ENCODE assay signal across 7 mouse cellular contexts in genomic region chr16:23981925-23982851, GRCm38 (mm10). TPM values are rescaled to one million over a fixed set of nuclear protein-coding genes. Genes with fewer than 3 reads are reported as not detected.
A peak's percentile ranks its signal among the peaks of the same experiment; 100 is the strongest.
DNase-seq lines count a peak whose midpoint lies in the region; ATAC-seq and TF ChIP-seq lines count a peak whose summit lies in the region.

No protein-coding gene starts in this region.

- no peaks in the 10 kb centered on the region for H3K79me2 ChIP-seq in heart, adult 2 months (replicated peaks; ENCODE audit: control insufficient read depth, insufficient read depth, low read length)

- TF ChIP-seq POLR2A in heart, adult 2 months (IDR thresholded peaks at IDR 0.05; ENCODE audit: insufficient read depth, low read depth, low read length), result no peak

- peak overlapping the region; percentile 88 for H3K4me2 ChIP-seq in embryonic facial prominence, embryonic 12.5 days (replicated peaks)
- H3K4me2 ChIP-seq in limb, embryonic 13.5 days (replicated peaks), result peak overlapping the region; percentile 95
- H3K4me2 ChIP-seq in midbrain, embryonic 14.5 days (ENCODE audit: low read length), result peak overlapping the region; percentile 80

- peaks cover 28% of the 10 kb centered on the region for H3K27me3 ChIP-seq in embryonic facial prominence, embryonic 12.5 days
- no peaks in the 10 kb centered on the region; the same call in 1 of the 2 replicates for H3K27me3 ChIP-seq in heart, adult 2 months (ENCODE audit: control insufficient read depth, insufficient read depth, low read length)
- peaks cover 35% of the 10 kb centered on the region for H3K27me3 ChIP-seq in limb, embryonic 13.5 days
- H3K27me3 ChIP-seq in midbrain, embryonic 14.5 days (ENCODE audit: control insufficient read depth, insufficient read depth, low read length), result peaks cover 68% of the 10 kb centered on the region

- peaks cover 39% of the 10 kb centered on the region for H3K4me1 ChIP-seq in embryonic facial prominence, embryonic 12.5 days
- peaks cover 7% of the 10 kb centered on the region for H3K4me1 ChIP-seq in heart, adult 2 months (ENCODE audit: control insufficient read depth, insufficient read depth, low read length)
- peaks cover 60% of the 10 kb centered on the region for H3K4me1 ChIP-seq in limb, embryonic 13.5 days
- H3K4me1 ChIP-seq in midbrain, embryonic 14.5 days (ENCODE audit: control insufficient read depth, insufficient read depth, low read length), result peaks cover 32% of the 10 kb centered on the region

- H3K9me3 ChIP-seq in embryonic facial prominence, embryonic 12.5 days, result no peaks in the 10 kb centered on the region
- H3K9me3 ChIP-seq in limb, embryonic 13.5 days, result no peaks in the 10 kb centered on the region
- H3K9me3 ChIP-seq in midbrain, embryonic 14.5 days (ENCODE audit: control insufficient read depth, low read length), result no peaks in the 10 kb centered on the region

- H3K9ac ChIP-seq in embryonic facial prominence, embryonic 12.5 days, result peak overlapping the region; percentile 22; the same call in 1 of the 2 replicates
- peak overlapping the region; percentile 59 for H3K9ac ChIP-seq in heart, adult 2 months (ENCODE audit: low read depth, low read length)
- H3K9ac ChIP-seq in limb, embryonic 13.5 days, result peak overlapping the region; percentile 45; the same call in 1 of the 2 replicates
- peak overlapping the region; percentile 45; the same call in 1 of the 2 replicates for H3K9ac ChIP-seq in midbrain, embryonic 14.5 days (replicated peaks; ENCODE audit: low read length)

- WGBS in embryonic facial prominence, embryonic 12.5 days, result 2% methylated on average over 28 of the region's 28 CpGs
- WGBS in heart, adult 2 months, result 6% methylated on average over 28 of the region's 28 CpGs
- WGBS in limb, embryonic 13.5 days, result 2% methylated on average over 28 of the region's 28 CpGs
- WGBS in midbrain, embryonic 14.5 days, result 2% methylated on average over 28 of the region's 28 CpGs

- peak overlapping the region; percentile 34 for H3K4me3 ChIP-seq in embryonic facial prominence, embryonic 12.5 days
- peak overlapping the region; percentile 52 for H3K4me3 ChIP-seq in heart, adult 2 months
- H3K4me3 ChIP-seq in limb, embryonic 13.5 days, result peak overlapping the region; percentile 46
- H3K4me3 ChIP-seq in midbrain, embryonic 14.5 days (replicated peaks; ENCODE audit: low read depth, low read length), result peak overlapping the region; percentile 39

- peak; percentile 83 for TF ChIP-seq CTCF in heart, adult 2 months (IDR thresholded peaks at IDR 0.05)

- intact Hi-C loops in heart, adult 2 months (cut with DNase I), result loop anchor here (1.0 to 10.0 kb wide), 4 partner anchors 583 to 1281 kb away; no protein-coding TSS in a partner anchor

- H3K36me3 ChIP-seq in embryonic facial prominence, embryonic 12.5 days, result no peaks in the 10 kb centered on the region
- no peaks in the 10 kb centered on the region; the same call in 1 of the 2 replicates for H3K36me3 ChIP-seq in heart, adult 2 months (ENCODE audit: control insufficient read depth, insufficient read depth, low read length)
- no peaks in the 10 kb centered on the region for H3K36me3 ChIP-seq in limb, embryonic 13.5 days
- no peaks in the 10 kb centered on the region for H3K36me3 ChIP-seq in midbrain, embryonic 14.5 days (ENCODE audit: control insufficient read depth, insufficient read depth, low read length)

- no peak overlapping the region for H3K27ac ChIP-seq in embryonic facial prominence, embryonic 12.5 days
- H3K27ac ChIP-seq in heart, adult 2 months, result peak overlapping the region; percentile 99
- H3K27ac ChIP-seq in limb, embryonic 13.5 days, result peak overlapping the region; percentile 7; the same call in 1 of the 2 replicates
- no peak overlapping the region for H3K27ac ChIP-seq in midbrain, embryonic 14.5 days (replicated peaks; ENCODE audit: low read depth, low read length)

- peak; percentile 70 for ATAC-seq in embryonic facial prominence, embryonic 12.5 days (ENCODE audit: insufficient number of reproducible peaks, insufficient read depth, low FRiP score, low TSS enrichment)
- ATAC-seq in limb, embryonic 13.5 days (ENCODE audit: low FRiP score, low read depth), result peak; percentile 75
- peak; percentile 73 for ATAC-seq in midbrain, embryonic 14.5 days (ENCODE audit: low FRiP score, low TSS enrichment)

- peak; percentile 59; the same call in 1 of the 2 replicates for TF ChIP-seq EP300 in heart, adult 2 months (IDR thresholded peaks at IDR 0.05; ENCODE audit: insufficient read depth, low read depth, low read length)

- peak; percentile 83 to 91 for DNase-seq in adrenal gland, postnatal 36 days
- peak; percentile 80 to 87 for DNase-seq in heart, adult 2 months
- peak; percentile 89 for DNase-seq in kidney, adult 18-20 months
- peak; percentile 93 for DNase-seq in midbrain, embryonic 14.5 days
- DNase-seq in spleen, postnatal 10 days (ENCODE audit: low spot score in 2 of 2), result peak; percentile 48 to 74

RNA-seq across cellular contexts. Expression of gene Gm37419, which starts 6.1 kb away (rescaled TPM):
- not detected for total RNA-seq in adrenal gland, postnatal 36 days (2021)
- polyA plus RNA-seq in embryonic facial prominence, embryonic 12.5 days (2016; fragmentation: Nextera tagmentation; extraction: Ambion mirVana), result not detected in 2 replicates
- not detected for total RNA-seq in heart, adult 2 months (2021)
- polyA plus RNA-seq in heart, adult 2 months (2012; rRNA removed), result not detected in 2 replicates
- not detected in 2 replicates for polyA plus RNA-seq in limb, embryonic 13.5 days (2015; fragmentation: Nextera tagmentation; extraction: Ambion mirVana)
- polyA plus RNA-seq in midbrain, embryonic 14.5 days (2014; fragmentation: Nextera tagmentation; extraction: Ambion mirVana), result not detected in 2 replicates

RNA-seq across cellular contexts. Expression of gene Bcl6, which starts 6.5 kb away (rescaled TPM):
- total RNA-seq in adrenal gland, postnatal 36 days (2021), result 10 to 100 TPM; 24.6 to 68.8 TPM
- 0.51 and 0.65 TPM in 2 replicates for polyA plus RNA-seq in embryonic facial prominence, embryonic 12.5 days (2016; fragmentation: Nextera tagmentation; extraction: Ambion mirVana)
- total RNA-seq in heart, adult 2 months (2021), result 10 to 100 TPM; 15.4 to 21.7 TPM
- polyA plus RNA-seq in heart, adult 2 months (2012; rRNA removed), result 16.5 and 17.8 TPM in 2 replicates
- 1.2 and 1.5 TPM in 2 replicates for polyA plus RNA-seq in limb, embryonic 13.5 days (2015; fragmentation: Nextera tagmentation; extraction: Ambion mirVana)
- 0.26 and 0.39 TPM in 2 replicates for polyA plus RNA-seq in midbrain, embryonic 14.5 days (2014; fragmentation: Nextera tagmentation; extraction: Ambion mirVana)

RNA-seq across cellular contexts. Expression of gene Rtp2, which starts 50.0 kb away (rescaled TPM):
- total RNA-seq in adrenal gland, postnatal 36 days (2021), result not detected
- 0.22 and 0.52 TPM in 2 replicates for polyA plus RNA-seq in embryonic facial prominence, embryonic 12.5 days (2016; fragmentation: Nextera tagmentation; extraction: Ambion mirVana)
- not detected for total RNA-seq in heart, adult 2 months (2021)
- polyA plus RNA-seq in heart, adult 2 months (2012; rRNA removed), result not detected in 2 replicates
- polyA plus RNA-seq in limb, embryonic 13.5 days (2015; fragmentation: Nextera tagmentation; extraction: Ambion mirVana), result not detected in 2 replicates
- polyA plus RNA-seq in midbrain, embryonic 14.5 days (2014; fragmentation: Nextera tagmentation; extraction: Ambion mirVana), result not detected in 2 replicates

Comparison
In these comparisons a context has a peak if more than half of its experiments do, and no peak if none do; other contexts are left out.
1. H3K27ac ChIP-seq: peak in heart, adult 2 months (single experiment) and limb, embryonic 13.5 days (single experiment); none in embryonic facial prominence, embryonic 12.5 days (single experiment) and midbrain, embryonic 14.5 days (single experiment).
2. Peak in every context shown above with its lines, with median percentiles within 50 percentile points of each other: DNase-seq, ATAC-seq, H3K4me2 ChIP-seq, H3K4me3 ChIP-seq and H3K9ac ChIP-seq.